Mouse (Mus musculus) embryonic facial prominence, embryonic 14.5 days (tissue): ENCODE measurements around the gene Ice1. TPM values are rescaled to one million over a fixed set of nuclear protein-coding genes. Genes with fewer than 3 reads are reported as not detected.

Experiments used
- ATAC-seq: fragments of 200-750 bp; cut with Nextera tagmentation; 2 replicates; pipeline ENCODE4 v1.8.0; 2017; ENCODE audit warnings: low read depth, moderate number of reproducible peaks, moderate TSS enrichment
- DNase-seq: peaks from one replicate; pipeline ENCODE4 v3.0.0-alpha.2; 2015; ENCODE audit warnings: low spot score
- H3K27ac ChIP-seq: fragments of 300-500 bp; sonication (generic); replicated peaks from 2 replicates; pipeline ENCODE4 v1.5.1; 2014; ENCODE audit warnings: low read depth, mild to moderate bottlenecking, low read length, moderate library complexity
- H3K27me3 ChIP-seq: fragments of 300-500 bp; sonication (generic); replicated peaks from 2 replicates; pipeline ENCODE4 v1.6.1; 2014; ENCODE audit warnings: low read length; ENCODE audit not compliant: control insufficient read depth, insufficient read depth
- H3K36me3 ChIP-seq: fragments of 300-500 bp; sonication (generic); 2 replicates; pipeline ENCODE4 v1.6.1; 2014; ENCODE audit warnings: low read length, mixed read lengths; ENCODE audit not compliant: control insufficient read depth, insufficient read depth
- H3K4me1 ChIP-seq: fragments of 300-500 bp; sonication (generic); 2 replicates; pipeline ENCODE4 v1.6.1; 2014; ENCODE audit warnings: antibody characterized with exemption, low read length; ENCODE audit not compliant: control insufficient read depth, insufficient read depth
- H3K4me2 ChIP-seq: fragments of 300-500 bp; sonication (generic); 2 replicates; pipeline ENCODE4 v1.6.1; 2014; ENCODE audit warnings: low read depth, mild to moderate bottlenecking, low read length, moderate library complexity, mixed read lengths
- H3K4me3 ChIP-seq: fragments of 300-500 bp; sonication (generic); 2 replicates; pipeline ENCODE4 v1.5.1; 2014; ENCODE audit warnings: low read depth, mild to moderate bottlenecking, low read length
- H3K9ac ChIP-seq: fragments of 300-500 bp; sonication (generic); 2 replicates; pipeline ENCODE4 v1.6.1; 2014; ENCODE audit warnings: low read depth, mild to moderate bottlenecking, low read length, moderate library complexity, mixed read lengths
- H3K9me3 ChIP-seq: fragments of 300-500 bp; sonication (generic); 2 replicates; pipeline ENCODE4 v1.6.1; 2016; ENCODE audit warnings: low read length; ENCODE audit not compliant: control insufficient read depth
- WGBS: fragments of 180-500 bp; shearing (Covaris S2); extraction: QIAGEN DNeasy Blood & Tissue Kit; methylation state at CpG from one replicate; pipeline ENCODE4 v1.1.7; 2014; 5-methylcytosine and 5-hydroxymethylcytosine counted together
- polyA plus RNA-seq: library from polyadenylated mRNA; unstranded; fragments of >200 nt; fragmentation: Nextera tagmentation; extraction: Ambion mirVana; gene quantifications from 2 replicates; pipeline ENCODE4 v1.2.1, GENCODE M21; 2014

Gene Ice1
- 30.1 and 36.2 TPM in 2 replicates for polyA plus RNA-seq

DNA sequence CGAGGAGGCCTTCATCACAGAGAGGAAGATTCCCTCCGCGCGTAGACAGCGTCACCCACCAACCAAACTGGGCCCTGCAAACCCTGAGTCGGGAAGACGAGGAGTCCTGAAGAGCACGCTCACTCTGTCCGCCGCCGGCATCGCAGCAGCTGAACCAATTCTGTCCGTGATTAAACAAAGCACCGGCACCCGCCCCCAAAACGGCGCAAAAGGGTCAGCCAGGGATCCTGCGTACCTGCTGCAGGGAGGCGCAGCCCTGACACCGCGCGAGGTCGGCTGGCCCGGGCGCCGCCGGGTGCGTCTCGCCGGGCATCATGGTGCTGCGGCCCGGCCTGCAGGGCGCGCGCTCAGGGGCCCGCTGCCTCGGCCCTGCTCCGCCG is at the start of gene Ice1:
Gene Ice1, minus strand, starts transcription at position 353 of the 380 bp plus-strand sequence.
- H3K27me3 ChIP-seq = no peaks in the 10 kb centered on the region
- under 1% methylated on average over 14 of the region's 39 CpGs for WGBS

DNA sequence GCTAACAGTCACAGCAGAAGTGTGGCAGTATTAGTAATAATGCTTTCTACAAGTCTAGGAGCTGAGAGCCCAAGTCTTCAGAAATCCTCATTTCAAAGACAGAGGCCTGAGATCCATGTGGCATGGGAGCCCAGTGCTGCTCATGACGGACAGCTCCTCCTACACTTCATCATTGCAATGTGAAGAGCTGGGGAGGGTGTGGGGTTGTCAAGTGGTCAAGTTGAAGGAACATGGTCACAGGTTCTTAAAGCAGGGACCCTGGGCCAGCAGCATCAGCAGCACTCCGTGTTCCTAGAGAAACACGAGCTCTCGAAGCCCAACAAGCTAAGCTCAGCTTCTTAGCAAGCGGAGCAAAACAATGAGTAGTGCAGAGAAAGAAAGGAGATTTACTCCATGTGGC is 48.4 kb upstream of the Ice1 start:
- ATAC-seq = no peak
- WGBS = 74% methylated on average over 5 of the region's 5 CpGs
- H3K27me3 ChIP-seq = 0 out of 2 replicates have a peak, but pooled peaks cover 3% of the 10 kb centered on the region
- no peaks in the 10 kb centered on the region for H3K9me3 ChIP-seq
- no peak overlapping the region for H3K4me3 ChIP-seq
- H3K36me3 ChIP-seq = no peaks in the 10 kb centered on the region
- H3K4me1 ChIP-seq = no peaks in the 10 kb centered on the region
- DNase-seq = no peak
- H3K9ac ChIP-seq = no peak overlapping the region
- H3K4me2 ChIP-seq = no peak overlapping the region
- no peak overlapping the region for H3K27ac ChIP-seq

More for the DNA sequence above, at the start of gene Ice1:
- peak within 1 kb of the TSS; percentile 79 for H3K4me2 ChIP-seq
- DNase-seq (peak; percentile 41), ATAC-seq (peak; percentile 63)
- H3K9ac ChIP-seq = peak within 1 kb of the TSS; percentile 93
- H3K9me3 ChIP-seq = no peaks in the 10 kb centered on the region
- peaks cover 16% of the 10 kb centered on the region for H3K4me1 ChIP-seq
- peak within 1 kb of the TSS; percentile 89 for H3K27ac ChIP-seq
- H3K4me3 ChIP-seq = peak within 1 kb of the TSS; percentile 97
- no peaks in the 10 kb centered on the region for H3K36me3 ChIP-seq

DNA sequence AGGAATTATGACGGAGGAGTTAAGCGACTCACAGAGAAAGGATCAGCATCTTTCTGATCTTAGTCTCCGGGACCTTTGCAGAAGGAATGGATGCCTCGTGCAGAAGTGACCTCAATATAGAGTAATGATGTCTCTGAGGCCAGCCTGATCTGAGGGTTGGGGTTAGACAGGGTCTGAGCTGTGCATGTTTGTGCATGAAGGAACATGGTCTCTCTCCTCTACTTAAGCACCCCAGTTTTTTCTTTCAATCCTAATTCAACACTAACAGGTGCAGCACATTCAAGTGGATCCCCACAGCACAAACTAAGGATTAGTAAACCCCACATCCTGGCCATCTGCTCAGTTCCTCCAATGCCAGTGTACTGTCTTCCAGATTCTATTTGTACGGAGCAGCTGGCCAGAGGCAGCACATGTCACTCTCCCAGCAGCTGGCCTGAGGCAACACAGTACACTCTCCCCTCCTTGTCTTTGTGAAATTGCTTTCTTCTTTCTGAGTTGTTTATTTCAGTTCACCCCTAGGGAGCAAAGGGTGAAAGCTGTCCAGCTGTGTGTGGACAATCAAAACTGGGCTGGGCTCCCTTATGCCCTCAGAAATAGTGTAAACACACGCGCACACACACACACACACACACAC is 47.7 kb upstream of the Ice1 start:
- WGBS = 65% methylated on average over 7 of the region's 7 CpGs
- ATAC-seq = peak; percentile 84
- no peak overlapping the region for H3K4me2 ChIP-seq
- no peak overlapping the region for H3K27ac ChIP-seq
- 0 out of 2 replicates have a peak, but pooled peaks cover 3% of the 10 kb centered on the region for H3K27me3 ChIP-seq
- H3K4me3 ChIP-seq = no peak overlapping the region
- DNase-seq = peak; percentile 78
- no peak overlapping the region for H3K9ac ChIP-seq
- no peaks in the 10 kb centered on the region for H3K36me3 ChIP-seq
- no peaks in the 10 kb centered on the region for H3K9me3 ChIP-seq
- H3K4me1 ChIP-seq = no peaks in the 10 kb centered on the region

DNA sequence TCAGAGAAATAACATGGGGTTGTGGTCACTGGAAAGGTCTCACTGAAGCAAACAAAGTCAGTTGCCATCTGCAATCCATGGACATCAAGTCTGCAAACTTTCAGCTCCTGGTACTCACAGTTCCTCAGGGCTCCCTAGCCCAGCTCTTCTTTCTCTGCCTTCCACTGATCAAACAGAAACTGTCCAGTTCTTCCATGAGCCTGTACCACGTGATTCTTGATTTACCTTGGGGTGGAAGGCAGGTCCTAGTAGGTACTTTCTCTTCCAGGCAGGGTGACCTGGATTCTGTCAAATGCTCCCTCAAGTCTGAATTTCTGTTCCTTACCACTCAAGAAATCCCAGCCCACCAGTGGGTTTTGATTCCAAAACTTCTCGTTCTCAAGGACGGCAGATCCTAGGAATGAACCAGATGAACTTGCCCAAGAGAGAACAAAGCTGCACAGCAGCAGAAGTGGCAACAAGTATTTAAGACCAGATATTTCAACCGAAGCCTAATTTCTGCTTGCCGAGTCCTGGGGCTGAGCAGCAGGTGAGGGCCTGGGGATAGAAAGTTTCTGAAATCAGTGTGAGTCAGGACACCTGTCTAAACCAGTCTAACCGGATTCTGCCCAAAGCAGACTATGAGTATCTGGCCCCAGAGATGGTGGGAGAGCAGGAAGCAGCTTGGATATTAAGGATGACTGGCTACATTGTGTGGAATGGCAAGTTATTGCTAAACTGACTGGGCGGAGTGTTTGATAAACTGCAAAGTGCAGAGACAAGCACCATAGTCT is 44.2 kb upstream of the Ice1 start:
- H3K4me3 ChIP-seq = no peak overlapping the region
- no peak overlapping the region for H3K9ac ChIP-seq
- DNase-seq = peak; percentile 78
- WGBS = 75% methylated on average over 7 of the region's 7 CpGs
- no peaks in the 10 kb centered on the region for H3K9me3 ChIP-seq
- ATAC-seq = peak; percentile 84
- H3K4me1 ChIP-seq = no peaks in the 10 kb centered on the region
- H3K36me3 ChIP-seq = no peaks in the 10 kb centered on the region
- 0 out of 2 replicates have a peak, but pooled peaks cover 3% of the 10 kb centered on the region for H3K27me3 ChIP-seq
- H3K4me2 ChIP-seq = no peak overlapping the region
- no peak overlapping the region; the same call in 1 of the 2 replicates for H3K27ac ChIP-seq

DNA sequence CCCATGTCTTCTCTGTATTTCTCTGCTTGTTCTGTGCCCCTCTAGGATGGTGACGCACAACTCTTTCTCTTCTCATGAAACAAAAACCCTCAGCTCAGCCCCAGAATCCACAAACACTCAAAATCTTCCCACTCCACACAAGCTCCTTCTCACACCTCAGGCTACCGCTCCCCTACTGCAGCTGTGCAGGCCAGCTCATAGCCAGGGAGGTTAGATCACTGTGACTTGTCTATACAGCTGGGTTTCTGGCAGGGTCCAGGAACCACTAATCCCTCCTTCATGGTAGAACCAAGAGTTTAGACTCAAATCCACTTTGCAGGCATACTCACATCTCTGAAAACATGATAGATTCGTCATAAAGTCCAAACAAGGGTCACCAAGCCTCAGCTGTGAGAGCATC is 42.9 kb upstream of the Ice1 start:
- Histone ChIP-seq H3K9ac (no peak overlapping the region), H3K27ac (no peak overlapping the region), H3K9me3 (no peaks in the 10 kb centered on the region), H3K36me3 (no peaks in the 10 kb centered on the region), H3K4me3 (no peak overlapping the region), H3K27me3 (0 out of 2 replicates have a peak, but pooled peaks cover 3% of the 10 kb centered on the region), H3K4me1 (no peaks in the 10 kb centered on the region), H3K4me2 (no peak overlapping the region)
- DNase-seq = no peak
- no peak for ATAC-seq
- 81% methylated on average over 3 of the region's 3 CpGs for WGBS

DNA sequence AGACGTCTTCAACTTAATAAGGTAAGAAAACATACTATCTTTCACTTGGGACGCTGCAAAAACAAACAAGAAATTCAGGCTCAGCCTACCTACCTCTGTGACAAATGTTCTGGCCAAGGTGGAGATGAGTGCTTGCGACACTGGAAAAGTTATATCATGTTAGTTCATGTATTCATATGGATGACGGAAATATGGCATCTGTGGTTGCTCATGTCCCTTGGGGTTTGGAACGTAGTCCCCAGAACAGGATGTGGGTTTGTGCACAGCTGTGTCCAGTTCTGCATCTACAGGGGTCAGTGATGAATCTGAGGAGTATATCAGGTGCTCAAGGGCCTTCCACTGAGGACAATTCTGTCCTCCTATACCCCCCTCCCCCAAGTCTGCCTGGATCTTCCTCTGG is 40.3 kb upstream of the Ice1 start:
- H3K4me3 ChIP-seq = no peak overlapping the region
- DNase-seq = no peak
- no peak for ATAC-seq
- H3K27ac ChIP-seq = no peak overlapping the region
- no peaks in the 10 kb centered on the region for H3K4me1 ChIP-seq
- no peak overlapping the region for H3K4me2 ChIP-seq
- H3K9me3 ChIP-seq = no peaks in the 10 kb centered on the region
- H3K27me3 ChIP-seq = no peaks in the 10 kb centered on the region
- H3K36me3 ChIP-seq = no peaks in the 10 kb centered on the region
- WGBS = 74% methylated on average over 5 of the region's 5 CpGs
- no peak overlapping the region for H3K9ac ChIP-seq

DNA sequence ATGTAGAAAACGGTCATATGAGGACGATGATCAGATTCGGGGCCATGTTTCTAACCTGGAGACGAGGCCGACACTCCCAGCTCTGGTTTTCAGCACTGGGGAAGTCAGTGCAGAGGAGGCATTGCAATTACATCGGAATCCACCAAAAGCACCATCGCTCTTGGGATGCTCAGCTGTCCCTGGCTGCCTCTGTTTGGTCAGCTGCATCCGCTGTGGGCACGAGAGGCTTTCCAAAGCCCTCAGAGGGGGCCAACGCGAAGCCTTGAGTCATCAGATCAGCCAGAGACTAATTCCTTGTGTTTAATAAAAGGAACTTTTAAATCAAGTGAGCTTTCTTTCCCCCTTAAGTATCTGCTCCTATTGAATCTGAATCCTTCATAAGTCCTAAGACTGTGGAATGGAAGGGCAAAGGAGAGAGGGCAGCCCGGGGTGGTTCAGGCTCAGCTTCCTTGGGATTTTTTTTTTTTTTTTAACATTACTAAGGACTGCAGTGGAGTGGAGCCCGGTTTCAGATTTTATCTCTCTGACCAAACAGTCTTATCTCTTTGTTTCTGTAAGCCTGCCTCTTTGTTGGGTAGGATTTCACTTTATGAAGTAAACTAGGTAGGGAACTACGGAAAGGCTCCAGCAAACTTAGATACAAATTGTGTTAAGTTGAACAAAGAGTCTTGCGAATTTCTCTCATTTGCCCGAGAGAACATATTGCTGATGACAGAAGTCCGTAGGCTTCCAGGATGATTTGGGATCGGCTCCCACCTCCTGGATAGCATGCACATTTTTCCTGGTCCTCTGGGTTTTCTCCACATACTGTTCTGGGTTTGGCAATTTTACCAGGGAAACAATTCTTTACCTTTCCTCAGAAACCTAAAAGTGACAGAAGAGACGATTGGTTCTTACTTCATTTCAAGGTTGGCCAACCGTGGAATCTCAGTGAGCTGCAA is 39.1 kb upstream of the Ice1 start:
- WGBS = 63% methylated on average over 20 of the region's 20 CpGs
- Histone ChIP-seq H3K4me3 (no peak overlapping the region), H3K27ac (no peak overlapping the region), H3K4me1 (no peaks in the 10 kb centered on the region), H3K27me3 (no peaks in the 10 kb centered on the region), H3K4me2 (no peak overlapping the region), H3K9me3 (no peaks in the 10 kb centered on the region), H3K36me3 (no peaks in the 10 kb centered on the region), H3K9ac (no peak overlapping the region)
- peak; percentile 30; the same call in 1 of the 2 replicates for ATAC-seq
- DNase-seq = peak; percentile 41

DNA sequence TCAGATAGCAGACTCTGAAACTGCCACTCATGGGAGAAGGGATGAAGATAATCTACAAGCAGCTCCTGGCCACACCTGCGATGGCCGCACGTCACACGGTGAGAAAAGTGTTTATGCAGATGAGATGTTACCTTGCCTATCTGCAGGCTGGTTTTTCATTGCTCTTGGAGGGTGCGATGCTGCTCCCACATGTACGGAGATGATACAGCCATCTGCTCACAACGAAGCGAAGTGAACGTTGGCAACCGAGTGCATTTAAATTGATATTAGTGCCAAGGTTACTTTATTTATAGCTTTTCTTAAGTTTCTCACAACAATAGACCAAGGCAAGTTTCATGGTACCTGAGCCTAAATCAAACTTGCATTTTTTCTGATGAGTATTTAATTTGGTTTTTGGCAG is 37.6 kb upstream of the Ice1 start:
- ATAC-seq (no peak), DNase-seq (no peak)
- H3K27ac ChIP-seq = no peak overlapping the region
- no peak overlapping the region for H3K9ac ChIP-seq
- no peaks in the 10 kb centered on the region for H3K36me3 ChIP-seq
- H3K27me3 ChIP-seq = no peaks in the 10 kb centered on the region
- no peaks in the 10 kb centered on the region for H3K9me3 ChIP-seq
- H3K4me3 ChIP-seq = no peak overlapping the region
- WGBS = 86% methylated on average over 10 of the region's 10 CpGs
- no peak overlapping the region for H3K4me2 ChIP-seq
- no peaks in the 10 kb centered on the region for H3K4me1 ChIP-seq
